In the genomic region with DNA sequence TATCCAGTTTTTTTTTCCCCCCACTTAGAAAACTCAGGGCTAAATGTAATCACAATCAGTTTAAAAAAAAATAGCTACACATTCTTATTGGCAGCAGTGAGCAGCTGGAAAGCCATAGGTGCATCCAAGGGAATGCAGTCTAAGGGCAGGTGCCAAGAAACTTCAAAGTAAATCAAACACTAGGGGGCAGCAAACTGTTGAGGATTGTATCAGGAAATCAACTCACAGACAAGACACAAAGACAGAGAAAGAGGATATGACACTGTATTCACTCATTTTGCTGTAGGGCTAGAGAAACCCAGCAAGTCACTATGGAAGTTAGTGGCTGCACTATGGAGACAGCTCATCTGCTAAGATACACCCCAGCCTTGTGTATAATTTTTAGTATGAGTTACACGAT, we compare ENCODE assay signal across 8 mouse cellular contexts. TPM values are rescaled to one million over a fixed set of nuclear protein-coding genes. Genes with fewer than 3 reads are reported as not detected.
DNase-seq lines count a peak whose midpoint lies in the region; ATAC-seq and TF ChIP-seq lines count a peak whose summit lies in the region.

No protein-coding gene starts in this region.

- H3K9ac ChIP-seq in ES-E14 (ENCODE audit: insufficient read depth, low read depth, low read length, poor library complexity, severe bottlenecking), result no peak overlapping the region

- H3K9me3 ChIP-seq in ES-E14 (ENCODE audit: control insufficient read depth, insufficient read depth, low read depth, low read length), result no peaks in the 10 kb centered on the region

- peak; percentile 8; the same call in 1 of the 2 replicates for ATAC-seq in cerebellum, adult (ENCODE audit: insufficient number of reproducible peaks, low FRiP score, low TSS enrichment)

- no peaks in the 10 kb centered on the region for H3K36me3 ChIP-seq in ES-E14 (ENCODE audit: control insufficient read depth, insufficient read depth, low read length, poor library complexity, severe bottlenecking)

- intact Hi-C loops in gastrocnemius, adult 2 months (cut with DNase I), result loop anchor here (5.0 kb wide), 2 partner anchors 68 to 123 kb away; no protein-coding TSS in a partner anchor

- TF ChIP-seq CTCF in gastrocnemius, adult 2 months (IDR thresholded peaks at IDR 0.05), result peak; percentile 79

- H3K27ac ChIP-seq in ES-E14 (ENCODE audit: insufficient read depth, low read depth, low read length, poor library complexity, severe bottlenecking), result no peak overlapping the region
- H3K27ac ChIP-seq in gastrocnemius, adult 2 months, result peak overlapping the region; percentile 10

- H3K4me1 ChIP-seq in ES-E14 (ENCODE audit: control insufficient read depth in 2 of 2, insufficient read depth in 2 of 2, low read length in 2 of 2, poor library complexity in 1 of 2), result 0 out of 4 replicates have a peak, but pooled peaks cover 0 to 2% of the 10 kb centered on the region in 2 experiments

- in situ Hi-C loops in ES-E14 (cut with MboI; ENCODE audit: low sequenced_read_pairs in 2 of 2, unreplicated experiment in 2 of 2), result loop anchor here in 1 of 2 experiments (25.0 kb wide), 1 partner anchor 1037 kb away; no protein-coding TSS in a partner anchor

- DNase-seq in A20 (ENCODE audit: low read depth, low spot score) (peak; percentile 82), ES-E14 (ENCODE audit: low read depth, low spot score) (peak; percentile 63)
- peak; percentile 43 for DNase-seq in gastrocnemius, adult 2 months
- peak; percentile 66 for DNase-seq in kidney, postnatal 10 days
- DNase-seq in lung, adult 18-20 months, result peak; percentile 56 to 76
- DNase-seq in retina, adult 2 months (ENCODE audit: low read depth, low spot score), result peak; percentile 63
- DNase-seq in yolk sac, embryonic 10.5 days (ENCODE audit: low spot score), result peak; percentile 53

- no peak overlapping the region for H3K4me3 ChIP-seq in ES-E14 (ENCODE audit: insufficient read depth in 1 of 2, low read depth in 1 of 2, low read length in 2 of 2, poor library complexity in 1 of 2, severe bottlenecking in 1 of 2)
- H3K4me3 ChIP-seq in gastrocnemius, adult 2 months, result no peak overlapping the region

TF ChIP-seq in ES-E14, 5 proteins besides CTCF, POLR2A, EP300 and RAD21:
- no peak for TF ChIP-seq CHD2 (IDR thresholded peaks at IDR 0.05; ENCODE audit: low read depth, low read length)
- no peak for TF ChIP-seq ZC3H11A (IDR thresholded peaks at IDR 0.05; ENCODE audit: borderline replicate concordance, low read depth, low read length)
- TF ChIP-seq MAFK (IDR thresholded peaks at IDR 0.05; ENCODE audit: insufficient read depth, low read depth, low read length), result no peak
- no peak for TF ChIP-seq HCFC1 (IDR thresholded peaks at IDR 0.05; ENCODE audit: borderline replicate concordance, insufficient read depth, low read length)
- no peak for TF ChIP-seq ZNF384 (IDR thresholded peaks at IDR 0.05; ENCODE audit: low read depth, low read length)
TF ChIP-seq in ES-E14: peak in this region for 0.

RNA-seq across cellular contexts. Expression of a gene that starts 42.9 kb away (rescaled TPM):
- total RNA-seq in ES-E14 (2012; rRNA removed), result 71.5 and 114 TPM in 2 replicates
- 1 to 10 TPM; 5.2 to 7.4 TPM for total RNA-seq in gastrocnemius, adult 2 months (2021)
